Mouse (Mus musculus): Measurements from ENCODE around the gene Adad1. TPM values are rescaled to one million over a fixed set of nuclear protein-coding genes. Genes with fewer than 3 reads are reported as not detected.

The Adad1 gene
- polyA plus RNA-seq, 1 experiment from 2014 or later, result 0.25 TPM

Other genes with a start within 250 kb of the Adad1 start
- gene 4932438A13Rik, start 200.4 kb upstream of the Adad1 start, polyA plus RNA-seq (2015; fragmentation: Nextera tagmentation; extraction: Ambion mirVana), result 84.3 and 89.3 TPM in 2 replicates
- 0.15 and 0.46 TPM in 2 replicates for gene Il2, start 62.4 kb downstream of the Adad1 start, polyA plus RNA-seq (2015; fragmentation: Nextera tagmentation; extraction: Ambion mirVana)
- not detected in 2 replicates for gene Il21, start 169.1 kb downstream of the Adad1 start, polyA plus RNA-seq (2015; fragmentation: Nextera tagmentation; extraction: Ambion mirVana)
- gene Bbs12, start 249.0 kb downstream of the Adad1 start, polyA plus RNA-seq (2015; fragmentation: Nextera tagmentation; extraction: Ambion mirVana), result 4.9 and 5.0 TPM in 2 replicates
- 2.1 and 2.8 TPM in 2 replicates for gene Cetn4, start 249.2 kb downstream of the Adad1 start, polyA plus RNA-seq (2015; fragmentation: Nextera tagmentation; extraction: Ambion mirVana)

All from midbrain, embryonic 15.5 days (tissue).